Mouse (Mus musculus) liver (tissue): ENCODE measurements around the gene Rpp14.
"Not testable (repeated sequence)": the region's sequence is repeated elsewhere in the genome, so short reads cannot be mapped to it uniquely, and the experiment has no call there.

Source experiments
- DNase-seq: peaks from one replicate; pipeline ENCODE4 v3.0.0-alpha.2; 2020; ENCODE audit warnings: mixed read lengths

Gene Rpp14

DNA sequence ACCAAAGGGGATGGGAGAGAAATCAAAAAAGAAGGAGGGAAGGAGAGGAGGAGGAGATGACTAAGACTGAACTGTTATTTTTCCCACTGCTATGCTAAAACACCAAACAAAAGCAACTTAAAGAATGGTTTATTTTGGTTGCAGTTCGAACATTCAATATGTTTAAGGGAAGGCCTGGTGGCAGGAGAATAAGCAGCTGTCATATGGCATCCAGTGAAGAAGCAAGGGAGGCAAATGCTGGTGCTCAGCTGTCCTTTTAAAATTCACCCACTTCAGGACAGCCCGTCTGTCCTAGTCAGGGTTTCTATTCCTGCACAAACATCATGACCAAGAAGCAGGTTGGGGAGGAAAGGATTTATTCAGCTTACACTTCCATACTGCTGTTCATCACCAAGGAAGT is 37.2 kb downstream of the Rpp14 start:
- DNase-seq, result no peak

DNA sequence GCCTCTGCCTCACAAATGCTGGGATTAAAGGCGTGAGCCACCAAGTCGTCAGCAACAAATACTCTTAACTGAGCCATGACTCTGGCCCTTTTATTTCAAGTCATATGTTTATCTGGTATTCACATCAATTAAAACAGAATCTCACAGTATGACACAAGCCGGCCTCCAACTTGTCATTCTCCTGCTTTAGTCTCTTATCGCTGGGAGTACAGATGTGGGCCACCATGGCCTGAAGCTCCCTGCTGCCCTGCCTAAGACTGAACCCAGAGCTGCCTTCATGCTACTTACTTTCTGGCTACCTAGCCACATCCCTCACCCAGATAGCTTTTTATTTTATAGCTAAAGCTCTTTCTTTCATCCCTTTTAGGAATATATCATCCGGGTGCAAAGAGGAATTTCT is 39.3 kb downstream of the Rpp14 start:
- no peak for DNase-seq

DNA sequence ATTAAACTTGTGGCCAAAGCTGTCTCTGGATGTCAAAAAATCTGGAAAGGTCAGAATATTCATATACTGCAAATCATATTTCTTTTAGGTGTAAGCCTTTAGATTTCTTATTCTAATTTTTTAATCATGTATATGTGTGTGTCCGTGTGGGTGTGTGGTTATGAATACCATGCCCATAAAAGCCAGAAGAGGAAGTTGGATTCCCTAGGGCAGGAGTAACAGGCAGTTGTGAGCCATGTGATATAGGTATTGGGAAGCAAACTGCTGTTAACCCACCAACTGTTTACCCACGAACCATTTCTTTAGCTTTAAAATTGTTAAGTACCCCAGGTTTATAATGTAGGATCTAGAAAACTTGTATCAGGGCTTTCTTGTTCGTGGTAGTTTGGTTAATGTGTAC is 39.7 kb downstream of the Rpp14 start:
- no peak for DNase-seq

DNA sequence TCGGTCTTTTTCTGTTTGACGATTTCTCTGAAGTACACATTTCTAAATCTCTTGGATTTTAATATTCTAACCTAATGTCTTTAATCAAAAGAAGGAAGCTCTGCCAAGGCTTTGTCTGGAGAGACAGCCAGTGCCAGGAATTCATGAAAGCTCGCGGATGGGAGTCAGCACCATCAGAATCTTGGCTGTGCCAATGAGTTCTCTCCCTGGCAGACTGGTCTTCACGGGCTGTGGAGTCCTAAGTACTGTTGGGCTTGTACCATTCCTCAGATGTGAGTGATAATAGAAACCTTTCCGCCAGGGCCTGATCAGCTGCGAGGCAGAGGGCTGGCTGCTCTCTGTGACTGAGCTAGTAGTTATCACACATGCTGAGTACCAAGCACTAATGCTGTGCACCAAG is 43.0 kb downstream of the Rpp14 start:
- no peak for DNase-seq

DNA sequence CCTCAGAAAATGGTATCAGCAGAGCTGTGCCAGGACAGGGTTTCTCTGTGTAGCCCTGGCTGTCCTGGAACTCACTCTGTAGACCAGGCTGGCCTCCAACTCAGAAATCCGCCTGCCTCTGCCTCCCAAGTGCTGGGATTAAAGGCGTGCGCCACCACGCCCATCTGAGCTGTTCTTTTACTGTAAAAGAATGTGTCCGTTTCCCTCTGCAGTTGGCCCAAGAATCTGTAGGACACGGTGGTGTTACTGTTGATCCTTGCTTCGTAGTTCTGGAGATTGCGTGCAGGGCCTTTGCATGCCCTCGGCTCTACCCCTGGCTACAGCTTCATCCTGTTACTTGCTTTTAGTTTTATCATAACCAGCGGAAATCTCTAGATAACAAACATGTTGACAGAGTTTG is 43.4 kb downstream of the Rpp14 start:
- DNase-seq, result not testable (repeated sequence)

DNA sequence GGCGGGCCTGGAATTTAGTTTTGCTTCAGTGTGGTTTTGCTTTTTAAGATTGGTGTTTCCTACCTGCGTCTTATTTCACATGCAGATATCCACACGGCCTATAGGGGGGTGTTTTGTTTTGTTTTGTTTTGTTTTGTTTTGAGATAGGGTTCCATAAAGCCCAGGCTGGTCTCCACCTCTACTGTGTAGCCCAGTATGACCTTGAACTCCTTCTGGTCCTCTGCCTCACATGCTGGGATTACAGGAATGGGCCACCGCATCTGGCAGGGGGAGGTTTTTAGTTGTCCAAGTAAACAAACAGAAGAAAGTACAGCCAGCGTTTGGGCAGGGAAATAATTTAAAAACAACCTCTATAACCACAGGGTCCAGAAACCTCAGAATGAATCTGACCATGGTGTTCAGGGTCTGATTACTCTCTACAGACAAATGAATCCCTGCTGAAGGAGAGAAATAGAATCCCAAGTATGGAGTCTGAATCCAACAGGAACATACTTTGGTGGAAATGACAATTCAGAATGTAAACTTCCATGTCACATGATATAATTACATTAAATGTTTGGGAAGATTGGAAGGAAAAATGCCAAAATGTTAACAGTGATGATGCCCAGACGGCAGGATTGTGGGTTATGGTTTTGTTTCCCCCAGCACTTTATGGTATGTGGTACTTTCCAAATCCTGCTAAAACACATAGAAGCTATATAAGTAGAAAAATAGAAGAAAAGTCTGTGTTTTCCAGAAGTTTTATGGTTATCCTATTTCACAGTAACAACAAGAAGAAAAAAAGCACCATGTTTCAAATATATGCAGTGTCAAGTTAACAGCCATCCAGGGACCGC is 44.1 kb downstream of the Rpp14 start:
- DNase-seq, result no peak

DNA sequence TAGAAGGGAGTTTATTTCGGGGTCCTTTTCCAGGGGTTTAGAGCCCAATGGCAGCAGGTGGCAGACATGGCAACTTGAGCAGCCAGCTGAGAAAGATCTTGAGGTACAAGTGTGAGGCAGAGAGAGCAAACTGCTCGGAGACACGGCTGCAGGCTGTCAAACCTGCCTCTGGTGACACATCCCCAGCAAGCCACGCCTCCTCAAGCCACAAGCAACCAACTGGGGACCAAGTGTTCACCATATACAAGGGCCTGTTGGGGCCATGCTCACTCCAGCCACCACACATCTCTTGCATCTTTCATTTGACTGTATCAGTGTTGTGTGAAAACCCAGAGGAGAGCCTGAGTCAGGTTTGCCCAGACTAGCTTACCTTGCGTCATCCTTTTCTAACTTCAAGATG is 47.8 kb downstream of the Rpp14 start:
- no peak for DNase-seq

DNA sequence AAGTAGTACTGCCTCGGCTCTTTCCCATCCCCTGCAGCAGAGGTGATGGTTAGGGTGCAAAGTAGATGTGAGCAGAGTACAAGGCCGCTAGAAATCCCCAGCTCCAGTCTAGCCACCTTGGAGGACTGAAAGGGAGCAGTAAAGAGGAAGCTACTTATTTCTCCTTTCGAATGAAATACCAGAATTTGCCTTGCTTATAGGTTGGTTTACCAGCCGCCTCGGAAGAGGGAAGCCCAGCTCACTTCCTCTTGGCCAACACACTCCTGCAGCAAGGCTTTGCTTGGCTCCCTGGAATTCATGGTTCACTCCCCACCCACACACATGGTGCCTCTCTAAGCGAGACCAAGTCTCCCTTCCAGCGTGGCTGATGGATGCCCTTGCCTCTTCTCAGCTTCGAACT is 52.6 kb downstream of the Rpp14 start:
- DNase-seq, result no peak

DNA sequence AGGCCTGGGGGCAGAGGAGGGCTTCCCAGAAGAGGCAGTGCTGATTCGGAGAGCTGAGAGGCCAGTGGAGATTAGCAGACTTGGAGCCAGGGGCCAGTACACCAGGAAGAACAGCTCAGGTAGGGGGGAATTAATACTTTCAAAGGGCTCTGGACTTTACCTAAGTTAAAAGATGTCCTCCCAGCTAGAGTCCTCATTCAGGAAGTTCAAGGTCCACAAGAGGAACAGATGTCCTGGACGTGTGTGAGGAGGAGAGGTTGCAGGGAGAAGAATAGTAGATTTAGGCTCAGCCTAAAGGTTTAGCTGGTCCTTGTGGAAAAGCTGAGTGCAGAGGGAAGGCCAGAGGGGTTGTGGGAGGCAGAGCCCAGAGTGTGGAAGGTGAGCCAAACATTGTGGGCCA is 54.1 kb downstream of the Rpp14 start:
- no peak for DNase-seq

DNA sequence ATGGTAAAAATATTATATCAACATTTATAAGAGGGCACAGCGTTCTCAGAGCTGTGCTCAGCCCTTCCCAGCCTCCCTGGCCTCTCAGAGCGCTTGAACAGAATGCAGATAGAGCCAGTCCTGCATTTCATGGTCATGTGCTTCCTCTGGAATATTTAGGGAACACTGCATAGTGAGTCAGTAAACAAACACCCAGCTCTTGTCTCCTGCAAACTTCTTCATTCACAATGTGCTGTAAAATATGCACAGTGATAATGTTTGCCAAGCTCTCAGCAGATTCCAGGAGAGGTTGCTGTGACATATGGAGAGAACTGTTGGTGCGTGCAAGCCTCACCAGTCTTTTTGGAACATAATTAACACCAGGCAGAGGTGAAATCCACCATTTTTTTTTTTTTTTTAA is 55.0 kb downstream of the Rpp14 start:
- no peak for DNase-seq

DNA sequence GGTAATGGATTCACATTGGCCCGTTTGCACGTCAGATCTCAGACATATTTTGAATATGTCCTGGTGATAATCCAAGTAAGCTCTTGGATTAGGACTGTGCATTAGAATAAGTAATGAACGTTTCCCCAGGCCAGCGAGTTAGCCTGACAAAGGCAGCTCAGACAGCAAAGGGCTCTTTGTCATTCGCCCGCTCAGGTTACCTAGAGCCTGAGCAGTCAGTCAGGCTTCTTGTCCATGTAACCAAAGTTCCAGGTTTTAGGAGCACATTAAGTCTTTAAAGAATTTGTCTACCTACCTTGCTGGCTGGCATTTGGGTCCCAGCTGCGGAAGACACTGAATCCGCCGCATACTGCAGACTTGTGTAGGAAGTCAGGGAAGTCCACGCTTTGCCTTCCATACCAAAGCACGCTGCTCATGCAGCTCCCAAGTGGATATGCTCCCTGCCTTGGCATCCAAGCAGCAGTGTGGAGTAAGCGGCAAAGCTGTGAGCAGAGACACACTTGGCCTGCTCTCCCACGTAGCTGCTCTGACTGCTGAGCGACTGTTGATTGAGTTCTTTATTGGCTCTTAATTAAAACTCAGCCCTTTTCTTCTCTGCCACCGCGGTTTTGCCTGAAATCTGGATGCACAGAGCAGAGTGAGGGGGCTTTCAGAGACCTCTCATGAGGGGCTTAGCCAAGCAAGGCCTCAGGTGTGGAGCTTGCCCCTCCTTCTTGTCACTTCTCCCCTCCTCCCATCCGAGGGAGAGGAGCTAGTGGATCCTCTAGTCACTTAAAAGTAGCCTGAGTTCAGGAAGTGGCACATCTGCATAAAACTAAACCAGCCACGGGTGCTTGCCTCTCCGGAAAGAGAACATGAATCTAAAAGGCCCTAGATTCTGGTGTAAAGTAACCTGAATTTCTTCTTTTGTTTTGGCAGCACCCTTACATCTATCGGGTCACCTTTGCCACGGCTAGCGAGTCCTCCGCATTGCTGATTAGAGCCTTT is 59.9 kb downstream of the Rpp14 start:
- no peak for DNase-seq

DNA sequence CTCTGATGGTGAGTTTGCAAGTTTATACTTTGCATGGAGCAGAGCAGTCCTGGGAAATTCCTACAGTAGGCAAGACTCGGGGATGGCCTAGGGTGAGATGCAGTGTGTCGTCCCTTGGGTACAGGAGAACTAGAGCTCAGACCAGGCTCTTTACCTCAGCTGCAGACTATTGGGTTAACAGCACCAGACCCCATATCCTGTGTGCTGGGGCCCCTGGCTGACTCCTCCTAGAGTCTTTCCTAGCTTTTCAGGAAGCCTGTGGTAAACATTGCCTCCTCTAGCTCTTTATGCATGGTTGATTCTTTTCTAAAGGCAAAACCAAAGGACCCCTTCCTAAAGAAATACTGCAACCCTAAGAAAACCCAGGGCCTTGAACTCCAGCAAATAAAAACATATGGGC is 61.0 kb downstream of the Rpp14 start:
- no peak for DNase-seq
